Mouse (Mus musculus) frontal cortex, postnatal 25 days (tissue): ENCODE results near the gene Cers6.

Source experiments
- DNase-seq, 2 experiments: peaks; one replicate each; pipeline ENCODE4 v3.0.0; 2022; ENCODE audit warnings: low spot score in 2 of 2

The Cers6 gene

GRCm38 (mm10) chr2:69061910-69062689 lies 200.9 kb downstream of the Cers6 start:
- DNase-seq = no peak

- DNase-seq = no peak
These were observed 203.5 kb downstream of the Cers6 start for GRCm38 (mm10) chr2:69064759-69065158.

GRCm38 (mm10) chr2:69071440-69072235 lies 210.4 kb downstream of the Cers6 start:
- DNase-seq = no peak

- no peak for DNase-seq
These were observed 215.9 kb downstream of the Cers6 start for GRCm38 (mm10) chr2:69077189-69077588.

GRCm38 (mm10) chr2:69080760-69081159 lies 219.5 kb downstream of the Cers6 start:
- DNase-seq = no peak

- no peak for DNase-seq
These were observed 221.4 kb downstream of the Cers6 start for GRCm38 (mm10) chr2:69082499-69083197.

GRCm38 (mm10) chr2:69083198-69083509 lies 221.9 kb downstream of the Cers6 start:
- DNase-seq = no peak

GRCm38 (mm10) chr2:69084416-69084815 lies 223.2 kb downstream of the Cers6 start:
- DNase-seq = no peak

GRCm38 (mm10) chr2:69086505-69087260 lies 225.4 kb downstream of the Cers6 start:
- no peak for DNase-seq

- no peak for DNase-seq
These were observed 234.6 kb downstream of the Cers6 start for GRCm38 (mm10) chr2:69095836-69096235.

GRCm38 (mm10) chr2:69096821-69097220 lies 235.6 kb downstream of the Cers6 start:
- DNase-seq = no peak

GRCm38 (mm10) chr2:69097526-69097925 lies 236.3 kb downstream of the Cers6 start:
- DNase-seq = no peak

GRCm38 (mm10) chr2:69098701-69099100 lies 237.5 kb downstream of the Cers6 start:
- no peak for DNase-seq

GRCm38 (mm10) chr2:69099147-69099546 lies 237.9 kb downstream of the Cers6 start:
- no peak for DNase-seq

GRCm38 (mm10) chr2:69100706-69101105 lies 239.5 kb downstream of the Cers6 start:
- DNase-seq = no peak

GRCm38 (mm10) chr2:69103526-69103925 lies 242.3 kb downstream of the Cers6 start:
- no peak for DNase-seq

GRCm38 (mm10) chr2:69104511-69105145 lies 243.4 kb downstream of the Cers6 start:
- no peak for DNase-seq

GRCm38 (mm10) chr2:69109246-69109645 lies 248.0 kb downstream of the Cers6 start:
- DNase-seq = no peak

- DNase-seq = no peak
These were observed 248.5 kb downstream of the Cers6 start for GRCm38 (mm10) chr2:69109710-69110109.

GRCm38 (mm10) chr2:69112609-69113008 lies 251.4 kb downstream of the Cers6 start:
- DNase-seq = no peak

- DNase-seq = no peak
These were observed 252.7 kb downstream of the Cers6 start for GRCm38 (mm10) chr2:69113829-69114547.
